Mouse (Mus musculus) gonadal fat pad, adult 2 months (tissue): ENCODE measurements around the gene Ispd. TPM values are rescaled to one million over a fixed set of nuclear protein-coding genes. Genes with fewer than 3 reads are reported as not detected.

Experiments used
- DNase-seq: peaks from one replicate; pipeline ENCODE4 v3.0.0-alpha.2; 2012; ENCODE audit warnings: low read depth
- polyA plus RNA-seq: library from polyadenylated mRNA; depleted of rRNA; stranded (reverse); fragments of >200 nt; gene quantifications from 2 replicates; pipeline ENCODE4 v1.2.3, GENCODE M21; 2012; rRNA removed

Gene Ispd
- polyA plus RNA-seq, 1 experiment: 2.0 TPM

DNA sequence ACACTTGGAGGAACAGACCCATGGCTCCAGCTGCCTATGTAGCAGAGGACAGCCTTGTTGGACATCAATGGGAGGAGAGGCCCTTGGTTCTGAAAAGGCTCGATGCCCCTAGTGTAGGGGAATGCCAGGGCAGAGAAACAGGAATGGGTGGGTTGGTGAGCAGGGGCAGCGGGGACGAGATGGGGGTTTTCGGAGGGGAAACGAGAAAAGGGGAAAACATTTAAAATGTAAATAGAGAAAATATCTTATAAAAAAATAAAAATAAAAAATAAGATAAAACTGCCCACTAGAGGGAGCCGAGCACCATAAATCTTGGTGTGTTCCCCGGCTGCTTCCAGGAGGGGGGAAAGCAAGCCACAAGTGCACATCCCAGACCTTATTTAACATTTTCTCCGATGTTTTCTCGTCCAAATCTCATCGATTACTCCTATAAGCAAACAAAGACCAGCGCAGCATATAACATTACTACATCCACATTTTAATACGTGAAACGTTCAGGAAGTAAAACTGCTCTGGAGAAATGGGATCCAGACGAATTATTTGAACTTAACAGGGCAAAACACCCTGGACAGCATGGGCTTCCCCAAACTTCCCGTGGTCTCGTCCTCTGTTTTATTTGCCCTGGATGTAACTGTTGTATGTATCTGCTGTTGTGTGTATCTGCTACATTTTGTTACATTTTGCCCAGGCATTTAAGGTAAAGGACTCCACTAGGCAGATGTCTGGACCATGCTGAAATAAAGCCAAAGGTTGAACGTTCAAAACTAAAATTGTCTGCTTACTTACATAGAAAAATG, 332.8 kb downstream of the Ispd start:
- DNase-seq: no peak

DNA sequence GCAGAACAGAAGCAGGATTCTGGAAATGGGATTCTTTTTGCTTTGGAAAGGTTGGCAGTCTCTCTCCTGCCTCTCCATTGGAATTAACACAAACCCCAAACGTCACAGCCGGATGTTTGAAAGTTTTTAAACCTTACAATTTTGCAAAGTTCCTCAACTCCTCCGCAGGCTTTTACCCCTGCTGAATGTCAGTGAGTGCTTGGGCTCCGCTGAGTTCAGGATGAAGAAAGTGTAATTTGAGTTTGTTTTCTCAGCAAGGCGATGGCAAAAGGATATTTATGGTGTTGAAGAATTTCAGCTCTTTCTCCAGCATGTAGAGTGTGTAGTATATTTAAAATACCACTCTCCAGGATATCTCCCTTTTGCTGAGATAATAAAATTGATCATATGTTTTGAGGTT, 336.3 kb downstream of the Ispd start:
- DNase-seq: no peak

DNA sequence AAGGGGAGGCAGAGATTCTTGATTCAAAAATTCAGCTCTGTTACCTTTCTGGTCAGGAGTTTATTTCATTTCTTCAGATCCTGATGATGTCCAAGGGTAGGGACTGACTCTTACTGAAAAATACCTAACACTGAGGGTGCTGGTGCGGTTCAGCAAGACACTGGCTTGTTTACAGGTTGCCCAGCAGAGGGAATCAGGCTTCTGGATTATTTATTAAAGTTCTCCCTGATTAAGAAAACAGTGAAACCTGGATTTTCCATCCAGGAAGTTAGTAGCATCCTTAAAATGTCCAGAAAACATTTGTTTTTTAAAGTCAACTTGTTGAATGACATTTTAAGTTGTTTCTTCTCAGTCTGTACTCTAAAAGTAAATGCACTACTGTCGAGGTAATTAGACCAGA, 337.2 kb downstream of the Ispd start:
- no peak for DNase-seq

- no peak for DNase-seq
These were observed 337.8 kb downstream of the Ispd start for GRCm38 (mm10) chr12:36719074-36719473.

DNA sequence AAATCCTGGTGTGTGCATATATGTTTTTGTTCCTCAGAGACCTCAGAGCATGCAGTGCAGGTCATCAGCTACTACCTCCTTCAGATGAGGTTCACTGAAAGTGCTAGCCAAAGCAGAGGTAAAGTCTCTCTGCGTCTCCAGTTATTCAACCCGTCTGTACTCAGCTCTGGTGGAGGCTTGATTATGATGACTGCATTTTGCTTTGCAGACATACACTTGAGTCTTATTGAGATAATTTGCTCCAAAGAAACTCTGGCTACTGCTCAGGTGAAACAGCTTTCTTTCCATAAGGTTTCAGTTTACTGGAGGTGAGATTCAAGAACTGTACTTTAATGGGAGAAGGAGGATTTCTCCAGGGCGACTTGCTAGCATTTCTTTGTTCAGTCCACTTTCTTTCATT, 339.5 kb downstream of the Ispd start:
- no peak for DNase-seq

DNA sequence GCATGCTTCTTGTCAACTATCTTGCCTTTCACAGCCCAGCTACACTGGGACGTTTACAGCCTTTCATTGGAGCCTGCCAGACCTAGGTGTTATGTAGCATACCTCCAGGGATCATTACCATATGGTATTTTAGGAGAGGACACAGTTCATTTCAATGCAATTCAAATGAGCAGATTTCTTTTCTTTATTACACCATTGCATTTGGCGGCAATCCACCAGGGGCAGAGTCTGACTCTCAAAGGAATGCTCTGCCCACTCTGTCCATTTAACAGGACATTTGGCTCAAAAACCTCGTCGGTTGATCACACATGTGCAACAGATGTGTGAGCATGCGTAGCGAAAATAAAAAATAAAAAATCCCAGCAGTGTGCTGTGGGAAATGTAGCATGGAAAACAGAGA, 340.0 kb downstream of the Ispd start:
- DNase-seq: no peak

GRCm38 (mm10) chr12:36722754-36723153, 341.5 kb downstream of the Ispd start:
- DNase-seq: no peak

DNA sequence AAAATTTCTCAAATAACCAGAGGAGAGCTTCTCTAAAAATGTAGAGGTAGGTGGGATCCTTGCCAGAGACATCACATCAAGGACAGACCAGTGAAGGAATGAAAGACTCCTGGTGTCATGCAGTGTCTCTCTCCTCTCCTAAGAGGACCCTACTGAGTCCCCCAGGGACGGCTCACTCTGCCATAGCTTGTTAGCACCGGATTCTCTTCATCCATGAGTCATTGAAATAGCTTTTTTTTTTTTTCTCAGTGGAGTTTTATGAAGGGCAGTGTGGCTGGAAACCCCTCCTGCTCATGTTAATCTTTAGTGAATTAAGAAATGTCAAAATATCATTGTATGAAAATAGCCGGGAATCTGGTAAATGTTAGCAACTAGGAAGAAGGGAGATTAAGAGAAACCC, 342.1 kb downstream of the Ispd start:
- DNase-seq: no peak

DNA sequence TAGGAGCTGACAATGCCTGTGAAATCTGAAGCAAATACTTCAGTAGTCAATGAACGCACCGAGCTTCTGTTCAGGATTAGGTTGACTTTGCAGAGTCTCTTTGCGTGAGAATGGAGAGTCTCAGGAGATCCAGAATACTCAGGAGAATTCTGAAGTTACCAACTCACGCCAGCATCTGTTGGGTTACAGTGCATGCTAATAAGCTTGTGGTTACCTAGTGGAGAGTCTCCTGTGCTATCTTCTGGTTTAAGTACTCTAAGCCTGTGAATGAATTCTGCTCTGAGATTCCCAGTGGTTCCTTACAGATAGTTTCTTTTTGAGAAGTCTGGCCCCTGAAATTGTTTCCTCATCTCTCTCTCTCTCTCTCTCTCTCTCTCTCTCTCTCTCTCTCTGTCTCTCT, 343.0 kb downstream of the Ispd start:
- DNase-seq: no peak

DNA sequence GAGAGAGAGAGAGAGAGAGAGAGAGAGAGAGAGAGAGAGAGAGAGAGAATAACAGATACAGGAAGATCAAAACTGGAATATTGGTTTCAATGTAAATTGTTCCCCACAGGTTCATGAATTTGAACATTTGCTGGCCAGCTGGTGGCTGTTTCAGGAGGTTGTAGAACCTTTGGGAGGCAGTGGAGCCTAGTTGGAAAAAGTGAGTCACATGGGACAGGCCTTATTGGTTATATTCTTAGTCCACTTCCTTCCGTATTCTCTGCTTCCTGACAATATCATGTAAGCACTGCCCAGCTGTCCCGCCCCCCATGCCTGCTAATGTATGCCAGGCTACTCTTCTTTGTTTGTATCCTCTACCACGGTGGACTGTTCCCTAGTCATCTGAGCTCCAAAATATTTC, 344.0 kb downstream of the Ispd start:
- DNase-seq: no peak

GRCm38 (mm10) chr12:36726026-36726425, 344.8 kb downstream of the Ispd start:
- DNase-seq: no peak

GRCm38 (mm10) chr12:36733673-36734371, 352.6 kb downstream of the Ispd start:
- DNase-seq: no peak

Other genes with a start within 250 kb of the Ispd start
- gene Ankmy2, start 224.3 kb upstream of the Ispd start, polyA plus RNA-seq: 13.6 and 16.4 TPM in 2 replicates
- gene Bzw2, start 223.4 kb upstream of the Ispd start, polyA plus RNA-seq: 12.5 and 13.0 TPM in 2 replicates
- gene Lrrc72, start 128.1 kb upstream of the Ispd start, polyA plus RNA-seq: 0.16 TPM in 1 of 2 replicates, not detected in the other
- gene Sostdc1, start 67.3 kb upstream of the Ispd start, polyA plus RNA-seq: 0.23 and 0.66 TPM in 2 replicates
- 2.7 and 5.0 TPM in 2 replicates for gene D630036H23Rik, start 731 bp downstream of the Ispd start, polyA plus RNA-seq